Mouse (Mus musculus): ENCODE data around the gene Rasef. TPM values are rescaled to one million over a fixed set of nuclear protein-coding genes. Genes with fewer than 3 reads are reported as not detected.

Rasef gene
- total RNA-seq, 4 experiments from 2014 or later: 0.07 TPM; not detected in 3

Other genes with a start within 250 kb of the Rasef start
- not detected for gene Gm11238, start 183.1 kb downstream of the Rasef start, total RNA-seq (2022)
- gene Gm11237, start 168.0 kb downstream of the Rasef start, total RNA-seq (2022): not detected
- not detected for gene Gm11236, start 152.9 kb downstream of the Rasef start, total RNA-seq (2022)
- not detected for gene Gm11239, start 122.6 kb downstream of the Rasef start, total RNA-seq (2022)
- gene Gm428, start 107.5 kb downstream of the Rasef start, total RNA-seq (2022): not detected
- not detected for gene Gm11758, start 85.3 kb upstream of the Rasef start, total RNA-seq (2022)
- gene Gm11757, start 100.1 kb upstream of the Rasef start, total RNA-seq (2022): not detected
- gene Gm13871, start 115.0 kb upstream of the Rasef start, total RNA-seq (2022): not detected
- not detected for gene Gm11756, start 129.8 kb upstream of the Rasef start, total RNA-seq (2022)
- gene 2310002L09Rik, start 159.9 kb upstream of the Rasef start, total RNA-seq (2022): not detected
- 1 to 10 TPM; 6.4 to 6.7 (median 6.5) TPM for gene Frmd3, start 222.4 kb upstream of the Rasef start, total RNA-seq (2022)